ENCODE assay signal across 8 mouse cellular contexts in the genomic region with DNA sequence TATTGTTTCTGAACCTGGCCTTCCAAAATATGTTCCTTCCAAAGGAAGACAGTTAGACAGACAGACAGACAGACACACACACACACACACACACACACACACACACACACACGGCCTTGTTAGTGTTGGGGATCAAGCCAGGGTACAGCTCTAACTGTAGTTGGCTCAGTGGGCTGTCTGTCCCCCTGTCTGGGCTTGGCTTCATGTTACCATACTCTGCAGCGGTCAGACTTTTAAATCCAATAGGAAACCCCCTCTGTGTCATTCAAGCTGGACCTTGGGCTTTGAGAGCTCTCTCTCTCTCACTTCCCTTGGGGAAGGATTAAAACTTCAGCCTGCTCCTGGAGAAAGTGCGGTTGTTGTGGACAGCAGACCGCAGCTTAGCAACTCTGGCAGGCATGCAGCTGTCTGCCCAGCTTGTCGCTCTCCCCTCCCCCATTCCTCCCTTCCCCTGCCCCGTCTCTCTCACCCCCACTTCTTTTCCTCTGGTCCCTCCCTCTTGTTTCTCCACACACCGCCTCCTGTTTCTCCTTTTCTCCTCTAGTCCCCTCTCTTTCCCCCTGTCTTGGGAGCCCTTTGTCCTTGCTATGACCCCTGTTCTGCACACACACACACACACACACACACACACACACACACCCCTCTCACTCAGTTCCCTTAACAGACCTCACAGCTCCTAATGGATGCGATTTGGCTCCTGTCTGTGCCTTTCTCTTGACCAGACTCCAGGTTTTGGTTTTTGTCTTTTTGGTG. TPM values are rescaled to one million over a fixed set of nuclear protein-coding genes. Genes with fewer than 3 reads are reported as not detected.
DNase-seq lines count a peak whose midpoint lies in the region; ATAC-seq and TF ChIP-seq lines count a peak whose summit lies in the region.

No protein-coding gene starts in this region.

- H3K27ac ChIP-seq in intestine, embryonic 16.5 days (ENCODE audit: low read length), result peak overlapping the region; percentile 87
- peak overlapping the region; percentile 92 for H3K27ac ChIP-seq in stomach, embryonic 14.5 days (ENCODE audit: low read length)

- no peaks in the 10 kb centered on the region for H3K9me3 ChIP-seq in intestine, embryonic 16.5 days (ENCODE audit: control insufficient read depth, low read length)
- H3K9me3 ChIP-seq in stomach, embryonic 14.5 days (ENCODE audit: control insufficient read depth, low read depth, low read length), result no peaks in the 10 kb centered on the region

- no peak overlapping the region for H3K4me2 ChIP-seq in intestine, embryonic 16.5 days (ENCODE audit: low read depth, low read length)
- peak overlapping the region; percentile 18; the same call in 1 of the 2 replicates for H3K4me2 ChIP-seq in stomach, embryonic 14.5 days (replicated peaks; ENCODE audit: low read depth, low read length)

- ATAC-seq in intestine, embryonic 16.5 days, result peak; percentile 62
- peak; percentile 74 for ATAC-seq in stomach, embryonic 14.5 days (ENCODE audit: insufficient number of reproducible peaks, insufficient read depth, low FRiP score, low read depth)

- WGBS in intestine, embryonic 16.5 days, result 9% methylated on average over 8 of the region's 8 CpGs
- 3% methylated on average over 8 of the region's 8 CpGs for WGBS in stomach, embryonic 14.5 days

- peaks cover 61% of the 10 kb centered on the region for H3K4me1 ChIP-seq in intestine, embryonic 16.5 days (ENCODE audit: control insufficient read depth, insufficient read depth, low read length)
- H3K4me1 ChIP-seq in stomach, embryonic 14.5 days (ENCODE audit: control insufficient read depth, insufficient read depth, low read length), result peaks cover 50% of the 10 kb centered on the region

- peak overlapping the region; percentile 29; the same call in 1 of the 2 replicates for H3K9ac ChIP-seq in intestine, embryonic 16.5 days (ENCODE audit: low read depth, low read length)
- H3K9ac ChIP-seq in stomach, embryonic 14.5 days (replicated peaks; ENCODE audit: low read depth, low read length), result no peak overlapping the region

- H3K4me3 ChIP-seq in intestine, embryonic 16.5 days (ENCODE audit: low read length), result no peak overlapping the region
- no peak overlapping the region for H3K4me3 ChIP-seq in stomach, embryonic 14.5 days (ENCODE audit: low read depth, low read length)

- no peaks in the 10 kb centered on the region for H3K36me3 ChIP-seq in intestine, embryonic 16.5 days (ENCODE audit: control insufficient read depth, insufficient read depth, low read length)
- H3K36me3 ChIP-seq in stomach, embryonic 14.5 days (ENCODE audit: control insufficient read depth, insufficient read depth, low read length), result no peaks in the 10 kb centered on the region

- intact Hi-C loops in left cerebral cortex, postnatal 14 days (cut with DNase I), result no loop called here
- intact Hi-C loops in gastrocnemius, postnatal 14 days (cut with DNase I; ENCODE audit: low total_unique reads), result no loop called here

- peak; percentile 61 to 72 for DNase-seq in left cerebral cortex, postnatal 14 days (ENCODE audit: low spot score in 2 of 2)
- DNase-seq in left cerebral cortex, adult 9 months (ENCODE audit: low spot score in 2 of 2), result no peak
- DNase-seq in brain, embryonic 14.5 days (ENCODE audit: low read depth), result peak; percentile 96
- peak; percentile 78 for DNase-seq in gastrocnemius, postnatal 14 days
- DNase-seq in lung, postnatal 36 days, result peak; percentile 77
- DNase-seq in cerebellum, adult 11-12 months, result no peak

- TF ChIP-seq POLR2A in brain, embryonic 14.5 days (IDR thresholded peaks at IDR 0.05; ENCODE audit: borderline replicate concordance, extremely low read depth, insufficient read depth, insufficient read length, poor library complexity, severe bottlenecking), result no peak

- H3K27me3 ChIP-seq in intestine, embryonic 16.5 days (replicated peaks; ENCODE audit: control insufficient read depth, insufficient read depth, low read length), result no peaks in the 10 kb centered on the region
- no peaks in the 10 kb centered on the region for H3K27me3 ChIP-seq in stomach, embryonic 14.5 days (ENCODE audit: control insufficient read depth, insufficient read depth, low read length)

- TF ChIP-seq CTCF in brain, embryonic 14.5 days (IDR thresholded peaks at IDR 0.05; ENCODE audit: borderline replicate concordance, extremely low read depth, insufficient read depth, insufficient read length), result no peak

RNA-seq across cellular contexts. Expression of gene Trak1, which starts 34.8 kb away (rescaled TPM):
- 100 to 1,000 TPM; 217 to 226 TPM for total RNA-seq in left cerebral cortex, postnatal 14 days (2021)
- polyA plus RNA-seq in brain, embryonic 14.5 days (2012; rRNA removed), result 59.2 and 77.7 TPM in 2 replicates
- 100 to 1,000 TPM; 167 to 178 TPM for total RNA-seq in gastrocnemius, postnatal 14 days (2021)
- 21.7 and 23.7 TPM in 2 replicates for polyA plus RNA-seq in intestine, embryonic 16.5 days (2015; fragmentation: Nextera tagmentation; extraction: Ambion mirVana)
- polyA plus RNA-seq in stomach, embryonic 14.5 days (2014; fragmentation: Nextera tagmentation; extraction: Ambion mirVana), result 18.3 and 21.9 TPM in 2 replicates

RNA-seq across cellular contexts. Expression of gene Ulk4, which starts 55.1 kb away (rescaled TPM):
- 1 to 10 TPM; 8.8 to 8.9 TPM for total RNA-seq in left cerebral cortex, postnatal 14 days (2021)
- polyA plus RNA-seq in brain, embryonic 14.5 days (2012; rRNA removed), result 7.3 and 7.8 TPM in 2 replicates
- total RNA-seq in gastrocnemius, postnatal 14 days (2021), result under 1 TPM; 0.31 to 0.41 TPM
- 115 and 120 TPM in 2 replicates for polyA plus RNA-seq in intestine, embryonic 16.5 days (2015; fragmentation: Nextera tagmentation; extraction: Ambion mirVana)
- 134 and 136 TPM in 2 replicates for polyA plus RNA-seq in stomach, embryonic 14.5 days (2014; fragmentation: Nextera tagmentation; extraction: Ambion mirVana)

Comparison
In these comparisons a context has a peak if more than half of its experiments do, and no peak if none do; other contexts are left out.
1. DNase-seq: peak in left cerebral cortex, postnatal 14 days (2 of 2), brain, embryonic 14.5 days (single experiment), gastrocnemius, postnatal 14 days (single experiment) and lung, postnatal 36 days (single experiment); none in left cerebral cortex, adult 9 months (0 of 2) and cerebellum, adult 11-12 months (single experiment).
2. RNA of gene Ulk4, which starts 55.1 kb away (polyA plus RNA-seq): 134 to 136 TPM in stomach, embryonic 14.5 days and 115 to 120 TPM in intestine, embryonic 16.5 days; 7.3 to 7.8 TPM in brain, embryonic 14.5 days; every median in the first group is over 10 times any median in the second.